Mouse (Mus musculus): Measurements from ENCODE around the gene Gm49776.

Gene Gm49776

DNA sequence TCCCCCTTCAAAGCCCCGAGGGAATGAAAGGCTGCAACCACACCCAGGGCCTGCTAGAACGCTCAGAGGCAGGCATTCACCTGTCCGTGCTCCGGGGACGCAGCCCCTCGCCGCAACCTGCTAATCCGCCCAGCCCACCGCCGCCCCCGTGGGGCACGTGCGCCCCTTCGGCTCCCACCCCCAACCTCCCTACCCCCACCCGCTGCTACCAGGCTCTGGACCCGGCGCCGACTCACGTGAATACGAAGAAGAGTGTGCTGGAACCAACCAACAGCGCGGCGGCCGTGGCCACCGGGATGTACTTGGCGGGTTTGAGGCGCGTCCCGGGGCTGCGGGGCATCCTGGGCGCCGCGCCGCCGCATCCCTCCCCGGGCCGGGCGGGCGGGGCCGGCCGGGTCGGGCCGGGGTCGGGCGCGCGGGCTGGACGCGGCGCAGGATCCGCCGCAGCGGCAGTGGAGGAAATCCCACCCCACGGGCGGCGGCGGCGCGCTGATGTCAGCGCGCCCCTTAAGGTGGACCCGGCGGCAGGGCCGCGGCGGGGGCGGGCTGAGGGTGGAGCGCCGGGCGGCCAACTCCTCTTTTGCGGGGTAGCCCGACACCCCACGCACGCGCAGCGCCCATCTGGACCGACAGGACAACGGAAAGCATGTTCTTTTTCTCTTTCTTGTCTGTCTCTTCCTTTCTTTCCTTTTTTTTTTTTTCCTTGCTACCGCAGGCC, 23.3 kb downstream of the Gm49776 start, which contains the start of gene Zdhhc8:
Zdhhc8 (minus strand) TSS at position 466 of the 718 bp plus-strand sequence.
- DNase-seq (ENCODE audit: low spot score): peak; percentile 71

DNA sequence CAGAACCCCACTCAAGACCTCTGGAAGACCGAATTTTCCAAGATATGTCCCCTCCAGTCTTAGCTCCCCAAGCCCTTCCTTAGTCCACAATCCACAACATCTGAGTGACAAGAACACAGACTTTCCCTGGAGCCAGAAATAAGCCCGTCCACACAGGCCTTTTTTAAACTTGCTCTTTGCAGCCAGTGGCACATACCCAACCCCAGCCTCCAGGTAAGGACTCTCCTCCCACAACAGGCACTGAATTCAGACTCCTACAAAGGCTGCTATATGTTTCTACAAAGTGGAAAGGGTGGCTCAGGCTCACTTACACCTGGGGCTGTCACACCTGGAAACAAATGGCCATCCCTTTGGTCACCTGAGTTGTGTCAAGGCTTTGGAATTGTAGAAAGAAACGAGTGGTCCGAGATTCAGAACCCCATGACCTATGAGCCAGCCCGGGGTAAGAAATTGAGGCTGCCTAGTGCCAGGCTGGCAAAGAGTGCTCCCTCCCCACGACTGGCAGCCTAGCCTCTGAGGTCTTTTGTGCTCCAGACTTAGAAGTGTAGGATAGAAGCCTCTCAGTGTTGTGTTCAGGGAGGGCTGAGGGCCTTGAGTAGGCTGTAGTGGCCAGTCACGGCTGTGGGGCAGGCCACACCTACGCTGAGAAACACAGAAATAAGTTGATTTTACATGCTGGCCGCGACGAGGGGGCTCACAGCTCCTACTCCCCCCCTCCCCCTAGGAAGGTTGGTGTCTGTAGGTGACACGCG, 24.0 kb downstream of the Gm49776 start:
- DNase-seq (ENCODE audit: low spot score): peak; percentile 19

DNA sequence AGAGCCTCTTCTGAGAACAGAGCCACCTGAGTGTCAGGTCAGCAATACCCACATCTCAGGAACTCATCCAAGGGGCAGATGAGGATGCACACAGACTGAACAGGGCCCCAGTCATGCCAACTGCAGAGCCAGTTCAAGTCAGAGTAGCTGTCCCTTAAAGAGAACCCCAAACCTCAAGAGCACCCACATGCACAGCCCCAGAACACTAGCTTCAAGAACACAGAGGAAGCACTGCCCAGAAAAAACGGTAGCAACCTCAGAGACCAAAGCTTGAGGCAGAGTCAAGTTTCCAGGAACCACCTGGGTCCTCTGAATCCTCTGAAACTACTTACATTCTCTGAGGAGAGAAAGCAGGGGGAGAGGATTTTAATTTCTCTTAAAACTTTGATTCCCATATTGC, 24.7 kb downstream of the Gm49776 start:
- no peak for DNase-seq (ENCODE audit: low spot score)

DNA sequence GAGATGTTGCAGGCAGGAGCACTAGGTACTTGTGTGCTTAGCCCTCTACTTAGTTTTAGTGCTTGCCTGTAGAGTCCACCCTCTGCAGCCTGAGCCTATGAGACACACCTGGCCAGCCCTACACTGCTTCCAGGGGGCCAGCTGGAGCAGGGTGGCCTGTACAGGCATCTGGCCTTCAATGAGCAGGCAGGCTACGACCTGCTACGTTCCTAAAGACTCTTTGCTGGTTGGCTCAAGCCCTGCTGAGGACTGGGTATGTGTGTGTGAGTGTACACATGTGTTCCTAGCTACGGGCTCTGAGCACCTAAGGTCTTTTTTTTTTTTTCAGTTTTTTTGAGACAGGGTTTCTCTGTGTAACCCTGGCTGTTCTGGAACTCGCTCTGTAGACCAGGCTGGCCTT, 26.7 kb downstream of the Gm49776 start:
- no peak for DNase-seq (ENCODE audit: low spot score)

DNA sequence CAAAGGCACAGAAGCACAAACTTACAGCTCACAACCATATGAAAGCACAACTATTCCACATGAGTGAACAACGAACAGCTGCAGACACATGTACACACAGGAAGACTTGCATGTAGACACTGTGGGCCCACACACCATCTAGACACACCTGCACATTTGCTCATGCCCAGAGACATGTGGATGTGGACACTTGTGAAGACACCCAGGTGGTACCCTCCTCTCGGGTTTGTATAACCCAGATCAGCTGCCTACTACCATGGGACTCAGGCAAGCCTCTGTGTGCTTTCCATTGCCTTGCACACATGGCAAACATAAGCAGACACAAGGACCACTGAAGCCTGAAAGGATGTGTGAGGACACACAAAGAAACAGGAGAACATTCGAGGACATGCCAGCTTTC, 27.1 kb downstream of the Gm49776 start:
- no peak for DNase-seq (ENCODE audit: low spot score)

DNA sequence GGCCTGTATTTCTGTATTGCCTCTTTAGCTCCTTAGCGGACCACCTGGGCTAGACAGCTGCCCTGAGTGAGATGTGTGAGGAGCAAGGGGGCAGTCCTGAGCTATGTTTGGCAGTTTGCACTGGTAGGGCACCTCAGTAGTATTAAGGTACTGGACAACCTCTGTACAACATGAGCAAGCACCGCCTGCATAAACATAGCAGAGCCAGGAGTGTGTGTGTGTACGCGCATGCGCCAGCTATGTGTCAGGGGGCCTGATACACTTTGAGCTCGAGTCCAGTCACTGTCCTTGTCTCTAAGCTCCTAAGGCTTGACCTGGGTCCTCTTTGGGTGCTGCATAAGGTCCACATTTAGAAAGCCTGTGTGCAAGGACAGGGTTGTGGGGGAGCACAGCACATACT, 27.5 kb downstream of the Gm49776 start:
- DNase-seq (ENCODE audit: low spot score): no peak

DNA sequence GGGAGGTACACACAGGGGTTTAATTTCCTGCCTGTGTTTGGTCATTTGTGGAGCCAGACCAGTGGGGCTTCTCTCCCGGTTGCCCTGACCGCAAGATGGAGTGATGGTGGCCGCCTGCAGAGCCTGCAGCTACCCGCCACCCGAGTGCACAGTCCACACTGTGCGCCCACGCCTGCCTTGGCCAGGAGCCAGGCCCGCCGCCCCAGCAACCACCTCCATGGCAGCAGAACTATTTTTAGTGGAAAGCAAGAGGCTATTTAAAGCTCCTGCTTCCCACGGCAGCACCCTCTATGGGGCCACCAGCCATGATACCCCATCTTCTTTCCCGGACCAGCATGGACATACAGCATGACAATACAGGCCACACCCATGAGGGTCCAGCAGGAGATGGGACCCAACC, 28.5 kb downstream of the Gm49776 start:
- DNase-seq (ENCODE audit: low spot score): no peak

DNA sequence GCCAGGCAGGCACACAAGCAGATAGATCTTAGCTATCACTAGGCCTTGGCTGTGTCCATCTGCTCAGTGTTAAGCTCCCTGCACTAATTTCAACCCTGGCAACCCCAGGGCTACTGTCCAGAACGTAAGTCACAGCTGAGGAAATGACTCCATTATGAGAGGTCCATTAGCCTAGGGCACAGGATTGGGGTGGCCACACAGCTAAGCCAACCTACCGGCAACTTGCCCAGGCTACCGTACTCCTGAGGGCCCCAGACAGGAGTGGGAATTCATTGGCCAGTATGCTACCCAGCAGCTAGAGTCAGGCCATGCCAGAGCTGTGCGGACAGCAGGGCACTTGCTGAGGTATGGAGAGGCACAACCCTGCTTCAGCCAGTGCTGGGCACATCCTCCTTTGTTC, 29.3 kb downstream of the Gm49776 start:
- DNase-seq (ENCODE audit: low spot score): no peak

DNA sequence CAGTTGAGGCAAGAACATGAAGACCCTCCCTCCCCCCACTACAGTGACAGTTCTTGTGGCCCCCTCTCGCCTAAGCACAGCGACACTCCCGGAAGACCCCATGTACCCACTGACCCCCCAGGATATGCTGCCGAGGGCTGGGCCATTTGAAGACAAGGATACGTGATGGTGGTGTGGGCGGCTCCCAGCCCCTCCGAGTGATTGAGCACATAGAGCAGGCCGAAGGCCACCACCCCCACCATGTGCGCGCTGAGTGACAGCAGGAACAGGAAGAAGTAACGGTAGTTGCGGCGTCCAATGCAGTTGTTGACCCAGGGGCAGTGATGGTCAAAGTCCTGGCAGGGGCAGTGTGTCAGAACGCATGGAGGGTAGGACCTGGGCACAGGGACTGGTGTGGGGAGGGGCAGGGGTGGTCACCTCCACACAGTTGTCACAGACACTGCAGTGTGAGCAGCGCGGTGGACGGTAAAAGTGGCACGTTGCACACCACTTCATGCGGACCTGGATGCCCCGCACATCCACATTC, 30.2 kb downstream of the Gm49776 start:
- no peak for DNase-seq (ENCODE audit: low spot score)

DNA sequence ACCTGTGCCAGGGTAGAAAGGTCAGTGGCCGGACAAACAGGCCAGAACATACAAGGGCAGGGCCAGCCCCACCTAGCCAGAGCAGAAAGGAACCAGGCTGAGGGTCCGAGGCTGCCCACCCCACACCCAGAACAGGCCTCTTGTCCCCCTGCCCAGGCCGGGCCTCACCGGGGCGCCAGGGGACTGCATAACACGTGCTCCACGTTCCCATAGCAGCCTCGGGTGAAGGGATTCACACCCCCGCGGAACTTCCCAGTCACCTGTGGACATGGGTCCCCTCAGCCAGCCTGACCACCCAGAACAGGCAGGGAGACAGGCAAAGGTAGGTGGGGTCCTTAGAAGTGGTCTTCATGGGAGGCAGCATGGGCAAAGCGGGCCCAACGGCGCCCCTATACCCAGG, 30.9 kb downstream of the Gm49776 start:
- DNase-seq (ENCODE audit: low spot score): no peak

DNA sequence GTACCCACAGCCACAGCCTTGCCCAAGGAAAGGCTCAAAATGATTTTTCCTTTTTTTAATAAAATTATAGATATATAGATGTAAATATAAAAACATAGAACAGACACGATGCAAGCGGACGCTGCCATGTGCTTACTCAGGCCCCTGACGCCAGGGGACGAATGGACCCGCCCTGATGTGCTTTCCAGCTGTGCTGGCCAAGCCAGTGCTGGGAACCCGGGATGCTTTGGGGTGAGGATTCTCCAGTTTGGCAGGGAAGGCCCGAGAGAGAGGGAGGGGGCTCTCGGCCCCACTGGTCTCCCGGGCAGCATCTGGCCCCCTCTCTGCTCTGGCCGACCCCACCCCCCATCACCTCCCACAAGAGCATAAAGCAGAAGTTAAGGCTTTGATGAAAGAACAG, 35.9 kb downstream of the Gm49776 start:
- no peak for DNase-seq (ENCODE audit: low spot score)

DNA sequence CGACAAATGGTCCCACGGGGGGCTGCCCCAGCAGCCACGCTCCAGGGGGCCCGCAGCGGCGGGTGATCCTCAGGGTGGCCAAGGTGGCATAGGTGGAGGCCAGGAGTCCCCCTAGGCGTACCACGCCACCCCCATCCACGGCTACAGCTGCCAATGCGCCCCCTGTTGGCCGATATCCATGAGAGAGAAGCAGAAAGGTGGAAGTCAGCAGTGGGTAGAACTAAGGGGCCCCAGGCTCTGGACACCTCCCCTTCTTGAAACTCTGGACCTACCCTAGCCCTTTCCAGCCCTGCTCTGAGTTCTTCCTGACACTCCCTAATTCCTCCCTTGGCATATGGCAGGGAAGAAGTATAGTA, 36.6 kb downstream of the Gm49776 start:
- no peak for DNase-seq (ENCODE audit: low spot score)

DNA sequence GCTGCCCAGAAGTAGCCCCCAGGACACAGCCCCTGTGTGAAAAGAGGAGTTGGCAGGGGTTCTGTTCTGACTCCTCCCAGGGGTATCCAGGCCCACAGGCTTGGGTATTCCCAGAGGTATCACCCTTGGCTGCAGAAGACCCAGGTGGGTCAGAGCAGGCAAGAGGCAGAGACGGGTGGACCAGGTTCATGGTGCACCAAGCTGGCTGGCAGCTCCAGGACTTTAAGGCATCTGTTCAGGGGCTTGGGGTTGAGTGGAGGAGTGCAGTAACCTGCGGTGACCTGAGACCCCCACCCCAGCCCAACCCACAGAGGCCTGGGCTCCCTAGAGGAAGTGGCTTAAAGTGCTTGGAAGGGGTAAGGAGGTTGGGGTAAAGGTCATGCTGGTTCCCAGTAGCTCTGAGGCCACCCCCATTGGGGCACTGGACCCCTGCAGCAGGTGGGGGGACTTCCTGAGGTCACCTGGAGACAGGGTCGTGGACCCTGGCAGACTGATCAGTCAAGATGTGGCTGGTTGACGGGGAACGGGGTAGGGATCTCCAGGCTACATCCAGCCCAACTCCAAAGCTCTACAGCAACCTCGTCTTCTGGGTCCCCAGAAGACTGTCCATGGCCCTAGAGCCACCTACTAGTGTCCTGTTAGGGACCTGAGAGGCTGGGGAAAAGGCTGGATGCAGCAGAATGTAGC, 37.1 kb downstream of the Gm49776 start:
- DNase-seq (ENCODE audit: low spot score): no peak

DNA sequence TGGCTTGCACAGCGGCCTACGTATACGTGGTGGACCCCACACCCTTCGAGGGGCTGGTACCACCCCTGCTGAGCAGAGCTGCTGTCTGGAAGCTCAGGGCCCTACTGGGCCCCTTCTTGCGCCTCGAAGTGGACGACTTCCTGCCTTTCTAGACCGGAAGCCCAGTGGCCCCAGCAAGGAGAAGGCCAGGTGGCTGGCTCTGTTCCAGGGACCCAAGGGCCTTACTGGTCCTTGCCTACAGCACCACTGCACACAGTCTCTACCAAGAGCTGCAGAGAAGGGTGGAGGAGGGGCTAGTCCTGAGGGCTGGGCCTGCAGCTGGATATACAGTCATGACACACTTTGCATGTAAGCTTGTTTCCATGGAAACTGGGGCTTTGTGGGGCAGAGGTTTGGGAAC, 38.1 kb downstream of the Gm49776 start:
- no peak for DNase-seq (ENCODE audit: low spot score)

DNA sequence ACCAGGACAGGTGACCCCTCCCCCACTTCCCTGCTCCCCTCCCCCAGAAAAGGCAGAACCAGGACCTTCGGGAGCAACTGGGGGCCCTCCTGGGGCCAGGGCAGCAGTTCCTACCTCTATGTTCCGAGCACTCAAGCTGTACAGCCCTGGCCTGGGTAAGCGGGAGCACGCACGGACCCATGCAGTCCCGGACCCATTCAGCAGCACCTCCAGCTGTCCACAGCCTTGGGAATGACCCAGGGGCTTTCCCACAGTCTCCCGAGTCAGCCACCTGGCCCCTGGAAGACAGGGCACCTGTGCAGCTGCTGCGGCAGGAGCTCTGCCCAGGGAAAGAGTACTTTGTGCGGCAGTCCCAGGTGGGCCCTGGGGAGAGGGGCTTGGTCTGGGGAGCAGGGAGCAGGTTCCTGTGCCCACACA, 39.5 kb downstream of the Gm49776 start:
- no peak for DNase-seq (ENCODE audit: low spot score)

DNA sequence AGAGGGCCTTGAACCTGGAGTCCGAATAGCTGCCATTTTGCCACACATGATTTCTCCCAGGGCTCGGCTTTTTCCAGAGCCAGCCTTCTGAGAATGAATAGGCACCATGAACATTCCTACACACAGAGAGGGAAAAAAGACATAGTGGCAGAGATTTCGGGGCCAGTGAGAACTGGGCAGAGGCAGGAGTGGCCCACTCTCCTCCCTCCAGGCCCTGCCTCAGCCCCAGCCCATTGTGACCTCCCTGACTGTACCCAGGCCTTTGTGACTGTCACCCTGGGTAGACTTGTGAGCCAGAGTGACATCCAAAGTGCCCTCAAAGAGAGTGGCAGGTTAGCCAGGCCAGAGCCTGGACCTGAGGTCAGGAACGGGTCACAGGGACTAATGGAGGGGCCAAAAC, 40.5 kb downstream of the Gm49776 start, which contains the start of gene Ccdc188:
Ccdc188 (plus strand) TSS at position 301 of the 400 bp plus-strand sequence.
- DNase-seq (ENCODE audit: low spot score): no peak

DNA sequence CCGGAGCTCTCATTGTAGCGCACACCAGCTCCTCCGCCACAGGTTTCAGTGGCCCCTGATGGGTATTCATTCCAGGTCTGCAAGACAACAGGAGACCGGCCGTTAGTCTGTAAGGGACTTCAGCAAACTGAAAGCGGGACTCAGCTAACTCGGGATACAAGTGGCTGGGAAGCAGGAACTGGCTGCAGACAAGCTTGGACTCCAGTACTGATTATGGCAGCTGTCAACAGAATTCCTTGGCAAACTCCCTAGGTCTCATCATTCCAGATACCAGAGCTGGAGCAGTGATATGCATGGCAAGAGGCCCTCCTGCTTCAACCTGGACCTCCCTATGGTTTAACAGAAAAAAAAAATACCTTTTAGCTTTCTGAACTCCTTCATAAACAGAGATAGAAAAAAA, 43.3 kb downstream of the Gm49776 start:
- no peak for DNase-seq (ENCODE audit: low spot score)

DNA sequence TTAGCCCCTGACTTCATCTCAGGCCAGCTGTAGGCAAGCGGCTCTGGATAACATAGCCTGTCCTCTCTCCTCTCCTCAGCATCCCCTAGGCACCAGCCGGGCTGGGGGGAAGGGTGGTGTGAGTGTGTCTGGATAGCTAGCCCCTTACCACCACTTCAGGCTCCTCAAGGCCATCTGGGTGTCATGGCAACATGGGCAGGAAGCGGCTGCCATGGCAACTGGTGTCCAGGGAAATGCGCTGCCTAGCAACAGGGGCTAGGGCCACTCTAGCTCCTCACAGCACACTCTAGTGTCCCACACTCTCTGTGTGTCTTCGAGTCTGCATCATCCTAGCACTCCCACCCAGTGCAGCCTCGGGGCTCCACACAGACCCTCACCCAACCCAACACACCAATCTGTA, 44.4 kb downstream of the Gm49776 start:
- DNase-seq (ENCODE audit: low spot score): no peak

DNA sequence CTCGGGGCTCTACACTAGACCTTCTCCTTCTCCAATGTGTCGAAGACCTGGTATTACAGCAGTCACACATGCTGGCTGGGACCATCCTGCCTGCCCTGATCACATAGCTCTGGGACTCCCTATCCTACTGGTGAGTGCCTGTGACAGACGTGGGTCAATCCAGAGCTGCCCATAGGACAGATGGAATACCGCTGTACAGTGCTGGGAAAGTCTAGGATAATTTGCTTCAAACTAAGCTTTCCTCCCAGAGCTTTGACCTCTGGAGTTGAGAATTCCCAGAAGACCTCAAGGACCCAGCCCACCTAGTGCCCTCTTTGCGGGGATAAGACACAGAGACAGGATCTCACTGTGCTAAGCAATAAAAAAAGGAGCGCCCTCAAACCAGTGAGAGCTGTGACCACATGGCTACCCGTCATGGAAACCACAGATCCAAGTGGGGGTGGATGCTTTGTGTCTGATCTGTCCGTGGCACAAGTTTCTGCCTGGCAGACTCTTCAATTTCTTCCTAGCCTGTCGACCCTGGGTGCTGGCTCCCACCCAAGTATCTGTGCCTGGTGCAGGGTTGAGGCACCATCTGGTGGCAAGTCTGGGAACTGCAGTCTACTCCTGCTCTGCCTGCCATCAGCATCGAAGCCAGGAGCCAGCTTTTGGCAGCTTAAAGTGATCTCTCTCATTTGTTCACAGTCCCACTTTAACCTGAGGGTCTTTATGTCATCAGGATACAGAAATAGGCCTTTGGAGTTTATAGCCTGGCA, 46.5 kb downstream of the Gm49776 start:
- peak; percentile 89 for DNase-seq (ENCODE audit: low spot score)

DNA sequence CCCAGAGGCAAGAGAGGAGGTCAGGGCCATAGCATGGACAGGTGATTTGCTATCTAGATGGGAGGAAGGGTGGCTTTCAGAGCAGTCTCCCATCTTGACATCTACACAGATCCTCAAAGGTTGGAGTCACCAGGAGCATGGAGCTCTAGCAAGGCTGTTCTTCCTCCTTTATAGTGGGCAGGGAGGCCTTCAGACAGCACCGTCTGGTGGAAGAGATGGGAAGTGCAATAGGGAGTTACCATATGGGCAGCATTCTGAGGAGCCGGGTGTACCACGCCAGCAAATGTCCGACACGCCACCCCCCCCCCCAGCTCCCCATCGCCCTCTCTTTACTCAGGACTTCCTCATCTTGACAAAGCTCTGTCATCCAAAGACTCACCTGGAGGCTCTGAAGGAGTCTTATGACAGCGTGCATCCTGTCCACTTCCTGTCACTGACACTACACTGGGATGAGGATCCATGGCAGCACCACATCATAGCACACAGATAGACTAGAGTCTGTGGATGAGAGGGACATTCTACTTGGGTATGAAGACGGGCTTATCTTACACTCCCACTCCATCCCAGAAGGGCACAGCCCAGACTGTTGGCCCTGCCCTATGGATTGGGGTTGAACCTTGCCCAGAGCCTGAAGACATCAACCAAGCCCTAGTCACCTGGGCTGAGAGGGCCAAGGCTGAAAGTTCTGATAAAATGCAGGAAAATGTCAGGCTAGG, 47.3 kb downstream of the Gm49776 start:
- peak; percentile 72 for DNase-seq (ENCODE audit: low spot score)

DNA sequence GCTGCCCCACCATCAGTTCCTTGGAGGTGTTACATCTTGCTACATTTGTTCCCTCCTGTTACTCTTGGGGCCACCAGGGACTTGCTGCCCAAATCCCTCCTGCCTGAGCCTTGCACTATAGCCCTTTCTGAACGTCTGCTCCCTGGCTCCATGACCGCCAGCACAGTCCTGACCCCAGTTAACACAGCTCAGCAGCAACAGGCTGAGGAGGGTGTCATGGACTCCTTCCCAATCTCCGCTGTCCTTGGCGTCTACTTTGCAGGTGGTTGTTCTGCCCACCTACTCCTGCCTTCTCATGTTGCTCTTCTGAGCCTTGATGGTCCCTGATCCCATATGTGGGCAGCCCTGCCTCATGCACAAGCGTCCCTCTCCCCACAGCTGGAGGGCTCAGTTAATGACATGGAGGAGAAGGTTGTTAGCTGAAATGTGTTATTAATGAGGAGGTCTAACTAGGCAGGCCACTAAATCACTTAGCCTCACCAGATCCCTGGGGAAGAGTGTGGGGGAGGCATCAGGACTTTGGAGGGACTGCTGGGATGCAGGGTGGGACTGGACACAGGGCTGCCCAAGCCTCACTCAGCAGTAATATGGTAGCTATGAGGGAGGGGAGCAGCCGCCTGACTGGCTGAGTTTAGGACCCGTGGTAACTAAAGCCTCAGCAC, 54.6 kb downstream of the Gm49776 start:
- DNase-seq (ENCODE audit: low spot score): no peak
